Mouse (Mus musculus): ENCODE data around the gene Gm17651.

GRCm38 (mm10) chr3:97667093-97667675 is 7.3 kb downstream of the Gm17651 start:
- TF ChIP-seq CTCF (IDR thresholded peaks at IDR 0.05) (no peak), EP300 (IDR thresholded peaks at IDR 0.05) (no peak)
